Mouse (Mus musculus): ENCODE measurements around the gene Mrpl33. TPM values are rescaled to one million over a fixed set of nuclear protein-coding genes. Genes with fewer than 3 reads are reported as not detected.
A peak's percentile ranks its signal among the peaks of the same experiment; 100 is the strongest.

Gene Mrpl33
- polyA plus RNA-seq, 1 experiment from 2014 or later: 313 TPM

DNA sequence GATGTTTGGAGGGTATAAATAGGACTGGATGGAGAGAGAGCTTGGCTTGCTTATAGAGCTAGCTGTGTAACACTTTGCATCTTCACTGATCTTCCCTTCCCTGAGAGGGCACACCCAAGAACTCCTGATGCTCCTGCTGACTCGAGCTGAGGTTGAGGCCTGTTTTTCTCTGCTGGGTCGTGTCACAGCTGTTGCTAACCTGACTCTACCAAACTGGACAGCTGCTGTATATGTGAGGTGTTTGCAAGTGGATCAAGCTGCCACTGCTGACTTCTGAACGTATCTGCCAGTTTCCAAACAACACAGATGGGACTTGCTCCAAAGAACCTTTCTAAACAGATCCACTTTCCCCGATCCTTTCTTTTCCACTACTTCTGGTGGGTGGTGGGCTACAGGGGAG lies 110.1 kb downstream of the Mrpl33 start:
- no peaks in the 10 kb centered on the region for H3K4me1 ChIP-seq (ENCODE audit: insufficient read depth, low read depth, low read length)
- H3K9me3 ChIP-seq (ENCODE audit: low read length): no peaks in the 10 kb centered on the region
- DNase-seq (ENCODE audit: low spot score) (no peak), ATAC-seq (no peak)
- WGBS: 64% methylated on average over 4 of the region's 4 CpGs
- H3K36me3 ChIP-seq (ENCODE audit: insufficient read depth, low read length): 0 out of 2 replicates have a peak, but pooled peaks cover 4% of the 10 kb centered on the region
- TF ChIP-seq CTCF (IDR thresholded peaks at IDR 0.05) (no peak), EP300 (IDR thresholded peaks at IDR 0.05) (no peak)
- H3K4me3 ChIP-seq (ENCODE audit: low read depth, low read length): no peak overlapping the region
- no peak overlapping the region for H3K4me2 ChIP-seq (replicated peaks; ENCODE audit: low read depth, low read length)
- H3K27me3 ChIP-seq (replicated peaks; ENCODE audit: insufficient read depth, low read length): no peaks in the 10 kb centered on the region
- H3K9ac ChIP-seq (replicated peaks; ENCODE audit: low read depth): no peak overlapping the region
- H3K27ac ChIP-seq (ENCODE audit: low read length): no peak overlapping the region

GRCm38 (mm10) chr5:31709389-31709788 lies 112.7 kb downstream of the Mrpl33 start:
- 0 out of 2 replicates have a peak, but pooled peaks cover 4% of the 10 kb centered on the region for H3K4me1 ChIP-seq (ENCODE audit: insufficient read depth, low read depth, low read length)
- DNase-seq (ENCODE audit: low spot score) (no peak), ATAC-seq (no peak)
- no peaks in the 10 kb centered on the region for H3K9me3 ChIP-seq (ENCODE audit: low read length)
- no peak overlapping the region for H3K9ac ChIP-seq (replicated peaks; ENCODE audit: low read depth)
- H3K27me3 ChIP-seq (replicated peaks; ENCODE audit: insufficient read depth, low read length): no peaks in the 10 kb centered on the region
- TF ChIP-seq EP300 (IDR thresholded peaks at IDR 0.05) (no peak), CTCF (IDR thresholded peaks at IDR 0.05) (peak; percentile 53)
- H3K4me2 ChIP-seq (replicated peaks; ENCODE audit: low read depth, low read length): no peak overlapping the region
- 0 out of 2 replicates have a peak, but pooled peaks cover 4% of the 10 kb centered on the region for H3K36me3 ChIP-seq (ENCODE audit: insufficient read depth, low read length)
- H3K27ac ChIP-seq (ENCODE audit: low read length): no peak overlapping the region
- WGBS: 87% methylated on average over 1 of the region's 1 CpGs
- no peak overlapping the region for H3K4me3 ChIP-seq (ENCODE audit: low read depth, low read length)

- Histone ChIP-seq H3K27ac (ENCODE audit: low read length) (no peak overlapping the region), H3K36me3 (ENCODE audit: insufficient read depth, low read length) (no peaks in the 10 kb centered on the region), H3K4me2 (replicated peaks; ENCODE audit: low read depth, low read length) (no peak overlapping the region), H3K4me3 (ENCODE audit: low read depth, low read length) (no peak overlapping the region), H3K9me3 (ENCODE audit: low read length) (no peaks in the 10 kb centered on the region), H3K9ac (replicated peaks; ENCODE audit: low read depth) (no peak overlapping the region), H3K27me3 (replicated peaks; ENCODE audit: insufficient read depth, low read length) (no peaks in the 10 kb centered on the region), H3K4me1 (ENCODE audit: insufficient read depth, low read depth, low read length) (0 out of 2 replicates have a peak, but pooled peaks cover 9% of the 10 kb centered on the region)
- ATAC-seq: no peak
- DNase-seq (ENCODE audit: low spot score): no peak
- 48% methylated on average over 2 of the region's 2 CpGs for WGBS
- TF ChIP-seq CTCF (IDR thresholded peaks at IDR 0.05) (no peak), EP300 (IDR thresholded peaks at IDR 0.05) (no peak)
These were observed 116.6 kb downstream of the Mrpl33 start for GRCm38 (mm10) chr5:31713280-31713711.

DNA sequence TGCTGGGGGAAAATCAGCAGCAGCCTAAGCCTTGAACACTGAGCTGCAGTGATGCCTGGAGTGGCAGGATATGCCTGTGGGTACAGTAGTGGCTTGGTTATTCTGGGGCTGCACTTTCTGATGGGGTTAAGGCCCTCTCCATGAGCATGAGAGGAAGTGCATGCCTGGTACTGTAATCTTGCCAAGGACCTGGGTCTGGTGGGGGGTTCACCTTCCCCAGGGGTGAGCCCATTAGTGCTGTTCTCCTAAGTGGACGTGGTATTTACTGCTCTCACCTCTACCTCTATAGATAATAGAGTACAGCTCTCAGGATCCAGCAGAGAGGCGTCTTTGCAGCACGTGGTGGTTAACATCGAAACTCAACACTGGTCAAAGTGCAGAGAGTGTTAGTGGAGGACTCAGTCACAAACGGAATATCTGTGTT lies 117.1 kb downstream of the Mrpl33 start:
- no peak for ATAC-seq
- H3K27ac ChIP-seq (ENCODE audit: low read length): no peak overlapping the region
- H3K9me3 ChIP-seq (ENCODE audit: low read length): no peaks in the 10 kb centered on the region
- 0 out of 2 replicates have a peak, but pooled peaks cover 9% of the 10 kb centered on the region for H3K4me1 ChIP-seq (ENCODE audit: insufficient read depth, low read depth, low read length)
- no peaks in the 10 kb centered on the region for H3K27me3 ChIP-seq (replicated peaks; ENCODE audit: insufficient read depth, low read length)
- no peak overlapping the region for H3K9ac ChIP-seq (replicated peaks; ENCODE audit: low read depth)
- TF ChIP-seq CTCF (IDR thresholded peaks at IDR 0.05) (no peak), EP300 (IDR thresholded peaks at IDR 0.05) (no peak)
- H3K4me3 ChIP-seq (ENCODE audit: low read depth, low read length): no peak overlapping the region
- WGBS: 47% methylated on average over 5 of the region's 5 CpGs
- DNase-seq (ENCODE audit: low spot score): no peak
- H3K4me2 ChIP-seq (replicated peaks; ENCODE audit: low read depth, low read length): no peak overlapping the region
- no peaks in the 10 kb centered on the region for H3K36me3 ChIP-seq (ENCODE audit: insufficient read depth, low read length)

Small RNA genes lying within 50 kb of the gene (microRNA-seq; reads per million reads assigned to microRNA genes)
- gene Mir3473e: not detected

Other genes starting within 250 kb of the Mrpl33 start
- gene Zfp512, start 144.5 kb upstream of the Mrpl33 start, polyA plus RNA-seq (2015; fragmentation: Nextera tagmentation; extraction: Ambion mirVana): 18.2 and 19.1 TPM in 2 replicates
- not detected in 2 replicates for gene 4930548H24Rik, start 111.2 kb upstream of the Mrpl33 start, polyA plus RNA-seq (2015; fragmentation: Nextera tagmentation; extraction: Ambion mirVana)
- gene Gpn1, start 102.2 kb upstream of the Mrpl33 start, polyA plus RNA-seq (2015; fragmentation: Nextera tagmentation; extraction: Ambion mirVana): 22.3 TPM in 2 replicates
- gene Slc4a1ap, start 69.9 kb upstream of the Mrpl33 start, polyA plus RNA-seq (2015; fragmentation: Nextera tagmentation; extraction: Ambion mirVana): 15.0 and 16.2 TPM in 2 replicates
- 11.4 and 12.4 TPM in 2 replicates for gene Supt7l, start 69.1 kb upstream of the Mrpl33 start, polyA plus RNA-seq (2015; fragmentation: Nextera tagmentation; extraction: Ambion mirVana)
- gene Rbks, start 100.7 kb downstream of the Mrpl33 start, polyA plus RNA-seq (2015; fragmentation: Nextera tagmentation; extraction: Ambion mirVana): 9.8 and 10.1 TPM in 2 replicates
- gene Babam2, start 100.7 kb downstream of the Mrpl33 start, polyA plus RNA-seq (2015; fragmentation: Nextera tagmentation; extraction: Ambion mirVana): 39.4 and 46.5 TPM in 2 replicates

Measured in lung, postnatal 0 days (tissue).